Mouse (Mus musculus): ENCODE measurements around the gene Mrpl34. TPM values are rescaled to one million over a fixed set of nuclear protein-coding genes. Genes with fewer than 3 reads are reported as not detected.

Gene Mrpl34
- polyA plus RNA-seq, 1 experiment from 2014 or later: 203 TPM

- H3K9me3 ChIP-seq: no peaks in the 10 kb centered on the region
- H3K27ac ChIP-seq: no peak overlapping the region
- ATAC-seq (ENCODE audit: insufficient number of reproducible peaks, insufficient read depth, low FRiP score, low TSS enrichment, low read depth): no peak; the same call in 1 of the 2 replicates
- H3K9ac ChIP-seq (replicated peaks): no peak overlapping the region
- 0 out of 2 replicates have a peak, but pooled peaks cover 3% of the 10 kb centered on the region for H3K27me3 ChIP-seq
- H3K4me1 ChIP-seq (replicated peaks): peaks cover 13% of the 10 kb centered on the region
- H3K4me3 ChIP-seq (replicated peaks): no peak overlapping the region
- WGBS: 84% methylated on average over 20 of the region's 20 CpGs
- peaks cover 56% of the 10 kb centered on the region for H3K36me3 ChIP-seq
- no peak overlapping the region for H3K4me2 ChIP-seq
These were observed 7.0 kb upstream of the Mrpl34 start for GRCm38 (mm10) chr8:71457659-71458270.

- no peak overlapping the region for H3K9ac ChIP-seq (replicated peaks)
- WGBS: 93% methylated on average over 6 of the region's 6 CpGs
- peaks cover 56% of the 10 kb centered on the region for H3K36me3 ChIP-seq
- H3K4me1 ChIP-seq (replicated peaks): peaks cover 29% of the 10 kb centered on the region
- H3K4me3 ChIP-seq (replicated peaks): no peak overlapping the region
- no peak overlapping the region for H3K27ac ChIP-seq
- H3K27me3 ChIP-seq: no peaks in the 10 kb centered on the region
- H3K9me3 ChIP-seq: no peaks in the 10 kb centered on the region
- no peak for ATAC-seq (ENCODE audit: insufficient number of reproducible peaks, insufficient read depth, low FRiP score, low TSS enrichment, low read depth)
- H3K4me2 ChIP-seq: no peak overlapping the region
These were observed 4.0 kb upstream of the Mrpl34 start for GRCm38 (mm10) chr8:71460716-71461115.

DNA sequence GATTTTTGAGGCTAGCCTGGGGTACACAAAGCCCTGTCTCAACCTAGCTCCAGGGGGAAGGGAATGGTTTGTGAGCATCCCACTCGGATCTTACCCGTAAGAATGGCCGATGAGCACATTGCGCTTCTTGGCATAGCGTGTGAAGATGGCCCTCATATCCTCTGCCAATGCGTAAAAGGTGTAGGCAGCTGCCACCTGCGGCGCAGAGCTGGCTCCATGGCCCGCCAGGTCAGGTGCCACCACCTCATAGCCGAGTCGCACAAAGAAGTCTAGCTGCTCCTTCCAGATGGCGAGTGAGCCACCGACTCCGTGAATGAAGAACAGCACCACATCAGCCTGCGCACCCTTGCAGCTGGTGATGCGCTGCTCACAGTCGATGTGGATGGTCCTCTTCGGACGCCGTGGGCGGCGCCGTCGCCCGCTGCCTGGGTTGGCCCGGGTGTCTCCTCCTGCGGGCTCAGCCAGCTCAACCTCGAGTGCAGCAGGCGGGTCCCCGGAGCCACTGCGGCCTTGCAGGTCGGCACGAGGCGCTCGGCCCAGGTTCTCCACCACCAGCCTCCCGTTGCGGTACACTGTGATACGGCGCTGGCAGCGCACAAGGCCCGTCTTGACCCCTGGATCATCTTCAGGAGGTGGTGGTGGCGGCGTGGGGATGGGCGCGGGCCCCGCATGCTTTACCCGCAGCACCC lies 3.5 kb upstream of the Mrpl34 start:
- 78% methylated on average over 47 of the region's 47 CpGs for WGBS

DNA sequence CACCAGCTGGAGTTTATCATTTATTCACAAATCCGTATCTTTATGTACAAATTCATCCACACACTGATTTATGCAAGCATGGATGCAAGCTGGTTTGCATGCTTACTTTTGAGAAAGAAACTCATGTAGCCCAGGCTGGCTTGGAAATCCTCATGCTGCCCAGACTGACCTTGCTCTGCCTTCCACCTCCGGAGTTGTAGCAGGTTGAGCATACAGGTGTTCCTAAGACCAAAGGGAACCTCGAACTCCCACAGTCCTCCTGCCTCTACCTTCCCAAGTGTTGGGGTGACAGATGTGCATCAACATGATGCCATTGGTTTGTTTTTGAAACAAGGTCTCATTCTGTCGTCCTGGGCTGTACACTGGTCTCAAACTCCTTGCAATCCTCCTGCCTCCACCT lies 2.6 kb upstream of the Mrpl34 start:
- Histone ChIP-seq H3K27ac (no peak overlapping the region), H3K27me3 (no peaks in the 10 kb centered on the region), H3K4me1 (replicated peaks) (peaks cover 32% of the 10 kb centered on the region), H3K9ac (replicated peaks) (peak overlapping the region; percentile 80), H3K4me2 (peak overlapping the region; percentile 92), H3K36me3 (peaks cover 56% of the 10 kb centered on the region), H3K4me3 (replicated peaks) (peak overlapping the region; percentile 87), H3K9me3 (no peaks in the 10 kb centered on the region)
- WGBS: 72% methylated on average over 4 of the region's 4 CpGs
- ATAC-seq (ENCODE audit: insufficient number of reproducible peaks, insufficient read depth, low FRiP score, low TSS enrichment, low read depth): no peak

More for the DNA sequence above, 3.5 kb upstream of the Mrpl34 start:
- Histone ChIP-seq H3K27me3 (no peaks in the 10 kb centered on the region), H3K4me1 (replicated peaks) (peaks cover 32% of the 10 kb centered on the region), H3K27ac (no peak overlapping the region), H3K4me3 (replicated peaks) (0 out of 2 replicates have a peak overlapping the region, but pooled peaks have one; percentile 3), H3K9me3 (no peaks in the 10 kb centered on the region), H3K4me2 (0 out of 2 replicates have a peak overlapping the region, but pooled peaks have one; percentile 92), H3K9ac (replicated peaks) (peak overlapping the region; percentile 12; the same call in 1 of the 2 replicates), H3K36me3 (peaks cover 59% of the 10 kb centered on the region)
- no peak for ATAC-seq (ENCODE audit: insufficient number of reproducible peaks, insufficient read depth, low FRiP score, low TSS enrichment, low read depth)

DNA sequence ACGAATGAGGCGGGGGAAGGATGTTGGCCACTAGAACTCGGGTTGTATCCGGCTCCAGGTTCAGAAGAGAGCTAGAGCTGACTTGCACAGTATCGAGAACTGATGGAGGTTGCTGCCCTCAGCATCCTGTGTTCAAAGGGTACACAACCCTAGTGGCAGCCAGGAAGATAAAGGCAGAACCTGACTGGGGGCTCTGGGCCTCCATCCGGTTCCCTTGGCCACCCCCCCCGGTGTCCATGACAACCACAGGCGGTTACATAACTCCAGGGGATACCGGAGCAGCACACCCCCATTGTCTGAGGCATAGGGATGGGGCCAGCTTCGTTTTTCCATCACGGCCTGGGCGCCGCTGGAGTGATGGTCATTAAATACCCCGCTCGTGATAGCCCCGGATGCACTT lies 2.0 kb upstream of the Mrpl34 start:
- Histone ChIP-seq H3K4me2 (peak overlapping the region; percentile 92), H3K27ac (no peak overlapping the region), H3K9ac (replicated peaks) (peak overlapping the region; percentile 80), H3K4me1 (replicated peaks) (peaks cover 32% of the 10 kb centered on the region), H3K36me3 (peaks cover 50% of the 10 kb centered on the region), H3K9me3 (no peaks in the 10 kb centered on the region), H3K27me3 (no peaks in the 10 kb centered on the region), H3K4me3 (replicated peaks) (peak overlapping the region; percentile 87)
- no peak for ATAC-seq (ENCODE audit: insufficient number of reproducible peaks, insufficient read depth, low FRiP score, low TSS enrichment, low read depth)
- 6% methylated on average over 16 of the region's 16 CpGs for WGBS

GRCm38 (mm10) chr8:71463188-71464033 lies 1.3 kb upstream of the Mrpl34 start, which contains the start of gene Abhd8:
Abhd8 (minus strand) TSS chr8:71463655.
- Histone ChIP-seq H3K4me3 (replicated peaks) (peak within 1 kb of the TSS; percentile 87), H3K9ac (replicated peaks) (peak within 1 kb of the TSS; percentile 80), H3K9me3 (no peaks in the 10 kb centered on the region), H3K36me3 (peaks cover 43% of the 10 kb centered on the region), H3K27me3 (no peaks in the 10 kb centered on the region), H3K4me1 (replicated peaks) (peaks cover 32% of the 10 kb centered on the region), H3K4me2 (peak within 1 kb of the TSS; percentile 92), H3K27ac (peak within 1 kb of the TSS; percentile 76)
- peak; percentile 82 for ATAC-seq (ENCODE audit: insufficient number of reproducible peaks, insufficient read depth, low FRiP score, low TSS enrichment, low read depth)
- WGBS: under 1% methylated on average over 55 of the region's 55 CpGs

GRCm38 (mm10) chr8:71465733-71466132 lies 974 bp downstream of the Mrpl34 start:
- Histone ChIP-seq H3K27ac (no peak overlapping the region), H3K4me3 (replicated peaks) (peak overlapping the region; percentile 87), H3K9ac (replicated peaks) (no peak overlapping the region), H3K36me3 (peaks cover 24% of the 10 kb centered on the region), H3K27me3 (no peaks in the 10 kb centered on the region), H3K9me3 (no peaks in the 10 kb centered on the region), H3K4me1 (replicated peaks) (peaks cover 42% of the 10 kb centered on the region), H3K4me2 (peak overlapping the region; percentile 92)
- no peak for ATAC-seq (ENCODE audit: insufficient number of reproducible peaks, insufficient read depth, low FRiP score, low TSS enrichment, low read depth)
- WGBS: 84% methylated on average over 8 of the region's 8 CpGs

DNA sequence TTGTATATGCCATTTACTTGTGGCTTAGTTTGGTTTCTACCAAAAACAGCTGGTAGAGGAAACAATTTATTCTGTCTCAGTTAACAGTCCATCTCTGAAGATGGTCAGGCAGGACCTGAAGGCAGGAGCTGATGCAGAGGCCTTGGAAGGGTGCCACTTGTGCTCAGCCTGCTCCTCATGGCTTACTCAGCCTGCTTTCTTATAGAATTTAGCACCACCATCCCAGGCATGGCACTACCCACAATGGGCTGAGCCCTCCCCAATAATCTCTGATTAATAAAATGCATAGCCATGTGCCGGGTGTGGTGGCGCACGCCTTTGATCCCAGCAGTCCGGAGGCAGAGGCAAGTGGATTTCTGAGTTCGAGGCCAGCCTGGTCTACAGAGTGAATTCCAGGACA lies 1.4 kb downstream of the Mrpl34 start:
- Histone ChIP-seq H3K4me1 (replicated peaks) (peaks cover 42% of the 10 kb centered on the region), H3K9me3 (no peaks in the 10 kb centered on the region), H3K9ac (replicated peaks) (no peak overlapping the region), H3K36me3 (peaks cover 24% of the 10 kb centered on the region), H3K27me3 (no peaks in the 10 kb centered on the region), H3K4me2 (no peak overlapping the region), H3K4me3 (replicated peaks) (no peak overlapping the region), H3K27ac (no peak overlapping the region)
- 95% methylated on average over 5 of the region's 5 CpGs for WGBS
- ATAC-seq (ENCODE audit: insufficient number of reproducible peaks, insufficient read depth, low FRiP score, low TSS enrichment, low read depth): no peak

GRCm38 (mm10) chr8:71467201-71467600 lies 2.4 kb downstream of the Mrpl34 start:
- WGBS: 91% methylated on average over 2 of the region's 2 CpGs
- no peak overlapping the region for H3K4me2 ChIP-seq
- no peaks in the 10 kb centered on the region for H3K27me3 ChIP-seq
- peaks cover 26% of the 10 kb centered on the region for H3K36me3 ChIP-seq
- H3K4me3 ChIP-seq (replicated peaks): no peak overlapping the region
- H3K4me1 ChIP-seq (replicated peaks): peaks cover 35% of the 10 kb centered on the region
- H3K9ac ChIP-seq (replicated peaks): no peak overlapping the region
- H3K27ac ChIP-seq: no peak overlapping the region
- ATAC-seq (ENCODE audit: insufficient number of reproducible peaks, insufficient read depth, low FRiP score, low TSS enrichment, low read depth): no peak
- H3K9me3 ChIP-seq: no peaks in the 10 kb centered on the region

GRCm38 (mm10) chr8:71468001-71468400 lies 3.2 kb downstream of the Mrpl34 start:
- Histone ChIP-seq H3K9ac (replicated peaks) (no peak overlapping the region), H3K4me1 (replicated peaks) (peaks cover 27% of the 10 kb centered on the region), H3K4me3 (replicated peaks) (no peak overlapping the region; the same call in 1 of the 2 replicates), H3K36me3 (peaks cover 34% of the 10 kb centered on the region), H3K9me3 (no peaks in the 10 kb centered on the region), H3K4me2 (no peak overlapping the region), H3K27me3 (no peaks in the 10 kb centered on the region), H3K27ac (no peak overlapping the region)
- ATAC-seq (ENCODE audit: insufficient number of reproducible peaks, insufficient read depth, low FRiP score, low TSS enrichment, low read depth): no peak
- 79% methylated on average over 1 of the region's 1 CpGs for WGBS

DNA sequence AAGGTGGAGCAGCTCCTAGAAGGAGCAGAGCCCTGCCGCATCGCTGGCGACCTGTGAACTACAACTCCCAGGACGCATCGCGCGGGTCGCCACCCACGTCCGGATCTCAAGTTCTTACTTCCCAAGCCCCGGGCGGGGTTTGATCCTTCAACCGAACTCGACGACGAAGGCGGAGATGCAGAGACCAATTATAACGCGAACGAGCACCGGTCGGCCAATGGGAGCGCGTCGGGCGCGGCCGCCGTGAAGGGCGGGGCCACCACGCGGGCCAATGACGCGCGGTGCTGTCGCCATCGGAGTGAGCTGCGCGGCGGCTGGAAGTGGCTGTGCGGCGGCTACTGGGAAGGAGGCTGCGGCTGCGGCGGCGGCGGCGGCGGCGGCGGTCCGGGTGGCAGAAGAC lies 4.2 kb downstream of the Mrpl34 start, which contains the start of gene Dda1:
Gene Dda1, plus strand, starts transcription at position 284 of the 400 bp plus-strand sequence.
- no peaks in the 10 kb centered on the region for H3K27me3 ChIP-seq
- H3K36me3 ChIP-seq: peaks cover 43% of the 10 kb centered on the region
- peaks cover 23% of the 10 kb centered on the region for H3K4me1 ChIP-seq (replicated peaks)
- peak within 1 kb of the TSS; percentile 85 for H3K4me3 ChIP-seq (replicated peaks)
- ATAC-seq (ENCODE audit: insufficient number of reproducible peaks, insufficient read depth, low FRiP score, low TSS enrichment, low read depth): peak; percentile 82
- peak within 1 kb of the TSS; percentile 76 for H3K9ac ChIP-seq (replicated peaks)
- H3K4me2 ChIP-seq: peak within 1 kb of the TSS; percentile 93
- WGBS: 1% methylated on average over 50 of the region's 52 CpGs
- H3K27ac ChIP-seq: peak within 1 kb of the TSS; percentile 50; the same call in 1 of the 2 replicates
- H3K9me3 ChIP-seq: no peaks in the 10 kb centered on the region
